Mouse (Mus musculus) hindbrain, embryonic 10.5 days (tissue): ENCODE measurements around the gene Ppib. TPM values are rescaled to one million over a fixed set of nuclear protein-coding genes. Genes with fewer than 3 reads are reported as not detected.

ENCODE experiments used
- DNase-seq: peaks from one replicate; pipeline ENCODE4 v3.0.0-alpha.2; 2017; ENCODE audit warnings: low spot score
- H3K27ac ChIP-seq: fragments of 300-500 bp; sonication (generic); 2 replicates; pipeline ENCODE4 v1.5.1; 2016; ENCODE audit warnings: mild to moderate bottlenecking, moderate library complexity
- H3K27me3 ChIP-seq: fragments of 300-500 bp; sonication (generic); 2 replicates; pipeline ENCODE4 v1.6.1; 2016; ENCODE audit warnings: mild to moderate bottlenecking; ENCODE audit not compliant: poor library complexity, insufficient read depth, severe bottlenecking
- H3K36me3 ChIP-seq: fragments of 300-500 bp; sonication (generic); 2 replicates; pipeline ENCODE4 v1.6.1; 2016; ENCODE audit warnings: mild to moderate bottlenecking, moderate library complexity
- H3K4me1 ChIP-seq: fragments of 300-500 bp; sonication (generic); replicated peaks from 2 replicates; pipeline ENCODE4 v1.6.1; 2016; ENCODE audit warnings: mild to moderate bottlenecking
- H3K4me3 ChIP-seq: fragments of 300-500 bp; sonication (generic); 2 replicates; pipeline ENCODE4 v1.5.1; 2016; ENCODE audit warnings: mild to moderate bottlenecking, moderate library complexity
- H3K9me3 ChIP-seq: fragments of 300-500 bp; sonication (generic); 2 replicates; pipeline ENCODE4 v1.6.1; 2016; ENCODE audit warnings: mild to moderate bottlenecking, moderate library complexity
- WGBS: fragments of 180-500 bp; shearing (Covaris S2); methylation state at CpG from one replicate; pipeline ENCODE4 v1.1.7; 2016; 5-methylcytosine and 5-hydroxymethylcytosine counted together
- polyA plus RNA-seq: library from polyadenylated mRNA; unstranded; fragments of >200 nt; fragmentation: Nextera tagmentation; extraction: Ambion mirVana; gene quantifications from 2 replicates; pipeline ENCODE4 v1.2.1, GENCODE M21; 2016

Gene Ppib
- polyA plus RNA-seq, 1 experiment from 2014 or later = 498 TPM

- Histone ChIP-seq H3K9me3 (no peaks in the 10 kb centered on the region), H3K4me3 (peak overlapping the region; percentile 77), H3K27me3 (no peaks in the 10 kb centered on the region), H3K27ac (peak overlapping the region; percentile 94), H3K4me1 (peaks cover 22% of the 10 kb centered on the region), H3K36me3 (peaks cover 37% of the 10 kb centered on the region)
- WGBS = 54% methylated on average over 4 of the region's 4 CpGs
- DNase-seq = peak; percentile 11
Observed at GRCm38 (mm10) chr9:66060986-66061385, 964 bp downstream of the Ppib start.

DNA sequence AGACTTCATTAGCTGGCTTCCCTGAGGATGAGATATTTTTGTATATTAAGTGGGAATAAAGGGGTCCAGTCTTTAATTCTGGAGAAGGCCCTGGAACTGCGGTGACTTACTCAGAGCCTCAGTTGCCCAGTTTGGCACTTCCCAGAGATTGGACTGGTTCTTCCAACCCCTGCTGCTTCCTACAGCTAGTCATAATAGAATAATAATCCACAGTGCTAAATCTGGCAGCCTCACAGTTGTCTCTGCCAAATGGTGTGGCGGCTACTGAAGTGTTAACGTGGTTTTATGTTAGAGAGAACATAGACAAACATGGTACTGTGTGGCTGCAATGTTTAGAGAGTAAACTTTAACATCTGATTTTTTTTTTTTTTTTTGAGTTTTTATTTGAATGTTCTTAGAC lies 1.6 kb downstream of the Ppib start:
- Histone ChIP-seq H3K36me3 (peaks cover 44% of the 10 kb centered on the region), H3K9me3 (no peaks in the 10 kb centered on the region), H3K4me3 (peak overlapping the region; percentile 77), H3K27ac (peak overlapping the region; percentile 94; the same call in 1 of the 2 replicates), H3K4me1 (peaks cover 22% of the 10 kb centered on the region), H3K27me3 (peaks cover 3% of the 10 kb centered on the region; the same call in 1 of the 2 replicates)
- DNase-seq = no peak
- 93% methylated on average over 3 of the region's 3 CpGs for WGBS

GRCm38 (mm10) chr9:66063446-66063845 lies 3.4 kb downstream of the Ppib start:
- peaks cover 56% of the 10 kb centered on the region for H3K36me3 ChIP-seq
- WGBS = 97% methylated on average over 3 of the region's 3 CpGs
- H3K4me1 ChIP-seq = peaks cover 31% of the 10 kb centered on the region
- no peak overlapping the region for H3K27ac ChIP-seq
- no peaks in the 10 kb centered on the region for H3K9me3 ChIP-seq
- no peak overlapping the region for H3K4me3 ChIP-seq
- no peak for DNase-seq
- peaks cover 21% of the 10 kb centered on the region for H3K27me3 ChIP-seq

- peaks cover 30% of the 10 kb centered on the region for H3K27me3 ChIP-seq
- peaks cover 31% of the 10 kb centered on the region for H3K4me1 ChIP-seq
- no peaks in the 10 kb centered on the region for H3K9me3 ChIP-seq
- peaks cover 56% of the 10 kb centered on the region for H3K36me3 ChIP-seq
- H3K27ac ChIP-seq = no peak overlapping the region
- no peak overlapping the region for H3K4me3 ChIP-seq
- 95% methylated on average over 11 of the region's 11 CpGs for WGBS
- no peak for DNase-seq
Observed at GRCm38 (mm10) chr9:66064316-66064715, 4.3 kb downstream of the Ppib start.

GRCm38 (mm10) chr9:66066791-66067190 lies 6.8 kb downstream of the Ppib start:
- no peak for DNase-seq
- peaks cover 56% of the 10 kb centered on the region for H3K36me3 ChIP-seq
- H3K4me1 ChIP-seq = peaks cover 24% of the 10 kb centered on the region
- peaks cover 44% of the 10 kb centered on the region for H3K27me3 ChIP-seq
- no peaks in the 10 kb centered on the region for H3K9me3 ChIP-seq
- 87% methylated on average over 3 of the region's 3 CpGs for WGBS
- H3K27ac ChIP-seq = no peak overlapping the region
- H3K4me3 ChIP-seq = no peak overlapping the region

DNA sequence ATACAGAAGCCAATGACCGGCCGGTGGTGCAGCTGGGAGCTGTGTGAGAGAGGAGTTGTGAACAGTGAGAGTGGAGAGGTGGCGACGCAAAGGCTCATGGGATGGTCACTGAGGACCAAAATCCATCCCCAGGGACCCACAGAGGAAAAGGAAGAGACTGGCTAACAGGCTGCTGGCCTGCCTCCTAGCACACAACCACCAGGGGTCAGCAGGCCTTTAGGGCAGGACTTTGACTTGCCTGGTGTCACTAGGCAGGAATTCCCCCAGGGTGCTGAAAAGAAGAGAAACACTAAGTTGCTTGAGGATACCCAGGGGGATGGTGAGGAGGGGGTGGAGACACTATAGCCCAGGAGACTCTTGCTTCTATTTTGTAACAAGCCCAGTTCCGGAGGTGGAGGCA lies 7.5 kb downstream of the Ppib start:
- 13% methylated on average over 5 of the region's 5 CpGs for WGBS
- H3K9me3 ChIP-seq = no peaks in the 10 kb centered on the region
- peaks cover 24% of the 10 kb centered on the region for H3K4me1 ChIP-seq
- H3K27ac ChIP-seq = no peak overlapping the region
- DNase-seq = peak; percentile 53
- H3K4me3 ChIP-seq = no peak overlapping the region
- H3K27me3 ChIP-seq = peaks cover 44% of the 10 kb centered on the region
- H3K36me3 ChIP-seq = peaks cover 52% of the 10 kb centered on the region

GRCm38 (mm10) chr9:66068056-66068455 lies 8.0 kb downstream of the Ppib start:
- no peak for DNase-seq
- no peak overlapping the region for H3K27ac ChIP-seq
- H3K9me3 ChIP-seq = no peaks in the 10 kb centered on the region
- H3K4me3 ChIP-seq = no peak overlapping the region
- H3K4me1 ChIP-seq = peaks cover 24% of the 10 kb centered on the region
- H3K36me3 ChIP-seq = peaks cover 46% of the 10 kb centered on the region
- H3K27me3 ChIP-seq = peaks cover 44% of the 10 kb centered on the region
- 53% methylated on average over 4 of the region's 4 CpGs for WGBS

DNA sequence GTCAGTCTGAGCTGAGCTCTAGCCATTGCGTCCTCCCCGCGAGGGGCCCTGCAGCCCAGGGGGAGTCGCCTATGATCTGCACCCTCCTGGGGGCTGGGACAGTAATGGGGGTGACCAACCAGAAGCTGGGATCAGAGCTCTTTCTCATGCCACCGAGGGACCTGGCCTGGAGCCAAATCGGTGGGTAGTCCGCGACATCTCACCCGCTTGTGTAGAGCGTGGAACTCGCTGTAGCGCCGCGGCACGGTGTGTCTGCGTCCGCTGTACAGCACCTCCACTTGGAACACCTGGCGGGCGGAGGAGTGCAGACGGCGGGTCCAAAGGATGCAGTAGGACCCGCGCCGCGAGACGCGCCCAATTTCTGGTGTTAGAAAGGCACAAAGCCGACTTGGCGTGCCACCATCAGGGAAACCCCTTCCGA lies 9.0 kb downstream of the Ppib start:
- Histone ChIP-seq H3K9me3 (no peaks in the 10 kb centered on the region; the same call in 1 of the 2 replicates), H3K36me3 (peaks cover 37% of the 10 kb centered on the region), H3K4me3 (peak overlapping the region; percentile 67), H3K4me1 (peaks cover 24% of the 10 kb centered on the region), H3K27me3 (peaks cover 44% of the 10 kb centered on the region), H3K27ac (peak overlapping the region; percentile 76)
- WGBS = 2% methylated on average over 30 of the region's 30 CpGs
- DNase-seq = peak; percentile 31

DNA sequence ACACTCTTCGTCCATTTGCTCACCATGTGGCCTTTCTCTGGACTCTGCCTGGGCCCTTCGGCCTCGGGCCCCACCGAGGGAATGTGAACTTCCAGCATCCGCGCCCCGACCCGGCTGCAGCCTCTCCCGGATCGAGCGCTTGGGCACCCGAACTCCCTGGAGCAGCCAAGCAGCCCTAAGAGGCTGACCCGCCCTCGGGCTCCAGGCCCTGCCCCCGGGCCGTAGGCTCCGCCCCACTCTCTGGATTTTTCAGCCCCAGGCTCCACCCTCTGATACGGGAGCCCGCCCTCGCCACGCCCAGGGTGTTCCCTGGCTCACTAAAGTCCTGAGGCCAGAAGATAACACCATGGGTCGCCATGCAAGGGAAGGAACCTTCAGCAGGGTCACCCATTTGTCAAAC lies 9.6 kb downstream of the Ppib start, which contains the start of gene Snx22:
Gene Snx22, minus strand, starts transcription at position 137 of the 400 bp plus-strand sequence.
- peaks cover 5% of the 10 kb centered on the region for H3K9me3 ChIP-seq
- DNase-seq = peak; percentile 81
- H3K36me3 ChIP-seq = peaks cover 31% of the 10 kb centered on the region
- H3K27me3 ChIP-seq = peaks cover 44% of the 10 kb centered on the region
- under 1% methylated on average over 22 of the region's 22 CpGs for WGBS
- H3K4me1 ChIP-seq = peaks cover 24% of the 10 kb centered on the region
- peak within 1 kb of the TSS; percentile 76 for H3K27ac ChIP-seq
- peak within 1 kb of the TSS; percentile 67 for H3K4me3 ChIP-seq

DNA sequence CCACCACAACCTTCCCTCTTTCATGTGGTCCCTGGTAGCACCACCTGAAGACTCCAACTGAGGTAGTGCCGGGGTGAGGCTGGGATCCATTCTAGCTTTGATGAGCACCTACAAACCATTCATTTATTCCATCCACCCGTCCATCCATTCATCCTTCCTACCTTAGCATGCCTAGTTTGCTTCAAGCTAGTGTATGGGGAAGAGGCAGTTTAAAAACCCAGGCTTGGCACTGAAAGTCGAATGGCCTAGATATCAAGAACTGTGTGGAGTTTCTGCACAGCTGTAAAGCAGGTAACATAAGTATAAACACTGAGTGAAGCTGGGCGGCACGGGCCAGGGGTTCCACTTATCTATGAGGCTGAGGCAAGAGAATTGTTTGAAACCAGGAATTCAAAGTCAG lies 10.1 kb downstream of the Ppib start:
- WGBS = 84% methylated on average over 5 of the region's 5 CpGs
- Histone ChIP-seq H3K27me3 (peaks cover 44% of the 10 kb centered on the region), H3K36me3 (peaks cover 27% of the 10 kb centered on the region)

GRCm38 (mm10) chr9:66072754-66073153 lies 12.7 kb downstream of the Ppib start:
- 0 out of 2 replicates have a peak, but pooled peaks cover 1% of the 10 kb centered on the region for H3K36me3 ChIP-seq
- WGBS = 86% methylated on average over 7 of the region's 7 CpGs

More for the DNA sequence above, 10.1 kb downstream of the Ppib start:
- no peak for DNase-seq
- peaks cover 5% of the 10 kb centered on the region for H3K9me3 ChIP-seq
- no peak overlapping the region for H3K4me3 ChIP-seq
- 0 out of 2 replicates have a peak overlapping the region, but pooled peaks have one; percentile 10 for H3K27ac ChIP-seq
- H3K4me1 ChIP-seq = peaks cover 24% of the 10 kb centered on the region

GRCm38 (mm10) chr9:66078072-66078471 lies 18.1 kb downstream of the Ppib start:
- peak overlapping the region; percentile 69 for H3K27ac ChIP-seq
- no peaks in the 10 kb centered on the region for H3K36me3 ChIP-seq
- 69% methylated on average over 3 of the region's 3 CpGs for WGBS
- peaks cover 8% of the 10 kb centered on the region for H3K4me1 ChIP-seq
- peaks cover 5% of the 10 kb centered on the region for H3K9me3 ChIP-seq
- H3K27me3 ChIP-seq = no peaks in the 10 kb centered on the region; the same call in 1 of the 2 replicates
- H3K4me3 ChIP-seq = peak overlapping the region; percentile 14; the same call in 1 of the 2 replicates
- no peak for DNase-seq

More at GRCm38 (mm10) chr9:66072754-66073153, 12.7 kb downstream of the Ppib start:
- H3K4me3 ChIP-seq = no peak overlapping the region
- peaks cover 15% of the 10 kb centered on the region for H3K4me1 ChIP-seq
- no peak for DNase-seq
- peaks cover 30% of the 10 kb centered on the region for H3K27me3 ChIP-seq
- peaks cover 5% of the 10 kb centered on the region for H3K9me3 ChIP-seq
- no peak overlapping the region for H3K27ac ChIP-seq

DNA sequence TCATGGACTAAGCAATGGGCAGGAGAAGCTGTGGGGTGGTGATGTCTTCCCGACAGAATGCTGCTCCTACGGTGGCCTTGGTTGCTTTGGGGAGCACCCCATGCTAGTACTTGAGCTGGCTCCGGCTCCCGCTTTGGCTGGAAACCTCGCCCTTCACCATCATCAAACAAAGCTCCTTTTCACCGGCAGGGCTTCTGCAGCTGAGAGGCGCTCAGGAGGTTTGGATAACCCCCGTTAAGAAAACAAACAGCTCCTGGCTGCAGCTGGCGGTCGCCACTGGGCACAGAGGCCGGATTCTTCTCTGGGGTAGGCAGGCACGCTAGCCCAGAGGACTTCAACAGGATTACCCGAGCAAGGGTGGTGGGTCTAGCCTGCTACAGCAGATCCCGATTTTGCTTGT lies 18.5 kb downstream of the Ppib start:
- peak overlapping the region; percentile 69 for H3K27ac ChIP-seq
- no peaks in the 10 kb centered on the region for H3K36me3 ChIP-seq
- no peaks in the 10 kb centered on the region for H3K27me3 ChIP-seq
- 12% methylated on average over 14 of the region's 14 CpGs for WGBS
- H3K4me3 ChIP-seq = peak overlapping the region; percentile 14; the same call in 1 of the 2 replicates
- H3K4me1 ChIP-seq = peaks cover 8% of the 10 kb centered on the region
- DNase-seq = peak; percentile 57
- H3K9me3 ChIP-seq = peaks cover 5% of the 10 kb centered on the region
